Mouse (Mus musculus) embryo, embryonic 11 days (tissue): Measurements from ENCODE around the gene Med22.

Experiments used
- DNase-seq: peaks from one replicate; pipeline ENCODE4 v3.0.0-alpha.2; 2015

Med22 gene

DNA sequence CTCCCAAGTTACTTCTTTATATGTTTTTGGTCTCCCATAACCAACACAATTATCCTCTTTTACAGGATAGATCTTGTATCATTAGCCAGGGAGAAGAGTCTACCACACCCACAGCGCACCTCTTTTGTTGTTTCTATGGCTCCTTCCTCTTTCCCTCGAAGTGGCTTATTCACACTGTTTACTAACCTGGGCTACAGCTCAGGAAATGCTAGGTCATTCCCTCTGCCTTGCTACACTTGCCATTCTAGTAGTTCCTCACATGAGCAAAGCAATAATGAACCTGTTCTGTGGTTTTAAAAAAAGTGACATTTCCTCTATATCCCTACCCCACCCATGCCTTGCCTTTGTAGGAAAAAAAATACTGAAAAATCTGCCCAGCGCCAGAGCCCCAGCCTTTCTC is 47.6 kb downstream of the Med22 start:
- no peak for DNase-seq
